Mouse (Mus musculus) limb, embryonic 11.5 days (tissue): ENCODE data around the gene Pfkm. TPM values are rescaled to one million over a fixed set of nuclear protein-coding genes. Genes with fewer than 3 reads are reported as not detected.

Source experiments
- ATAC-seq: fragments of 200-750 bp; cut with Nextera tagmentation; 2 replicates; pipeline ENCODE4 v1.8.0; 2017; ENCODE audit warnings: low read depth; ENCODE audit not compliant: insufficient number of reproducible peaks, low FRiP score, low TSS enrichment
- DNase-seq: peaks from one replicate; pipeline ENCODE4 v3.0.0-alpha.2; 2015; ENCODE audit warnings: low spot score
- H3K27ac ChIP-seq: fragments of 300-500 bp; sonication (generic); replicated peaks from 2 replicates; pipeline ENCODE4 v1.5.1; 2014; ENCODE audit warnings: low read depth, mild to moderate bottlenecking, low read length
- H3K27me3 ChIP-seq: fragments of 300-500 bp; sonication (generic); 2 replicates; pipeline ENCODE4 v1.6.1; 2014; ENCODE audit warnings: mild to moderate bottlenecking, low read length, mixed read lengths; ENCODE audit not compliant: control insufficient read depth, insufficient read depth
- H3K36me3 ChIP-seq: fragments of 300-500 bp; sonication (generic); 2 replicates; pipeline ENCODE4 v1.6.1; 2014; ENCODE audit warnings: mild to moderate bottlenecking, low read length, moderate library complexity, mixed read lengths; ENCODE audit not compliant: control insufficient read depth, insufficient read depth
- H3K4me1 ChIP-seq: fragments of 300-500 bp; sonication (generic); 2 replicates; pipeline ENCODE4 v1.6.1; 2014; ENCODE audit warnings: low read length, mixed read lengths; ENCODE audit not compliant: control insufficient read depth, insufficient read depth
- H3K4me2 ChIP-seq: fragments of 300-500 bp; sonication (generic); 2 replicates; pipeline ENCODE4 v1.6.1; 2014; ENCODE audit warnings: low read depth, mild to moderate bottlenecking, moderate library complexity; ENCODE audit not compliant: severe bottlenecking
- H3K4me3 ChIP-seq: fragments of 300-500 bp; sonication (generic); 2 replicates; pipeline ENCODE4 v1.5.1; 2014; ENCODE audit warnings: low read depth, low read length
- H3K9ac ChIP-seq: fragments of 300-500 bp; sonication (generic); 2 replicates; pipeline ENCODE4 v1.6.1; 2014; ENCODE audit warnings: mild to moderate bottlenecking, low read length
- H3K9me3 ChIP-seq: fragments of 300-500 bp; sonication (generic); 2 replicates; pipeline ENCODE4 v1.6.1; 2016; ENCODE audit warnings: low read length; ENCODE audit not compliant: control insufficient read depth
- WGBS: fragments of 180-500 bp; shearing (Covaris S2); extraction: QIAGEN DNeasy Blood & Tissue Kit; methylation state at CpG from one replicate; pipeline ENCODE4 v1.1.7; 2014; 5-methylcytosine and 5-hydroxymethylcytosine counted together
- polyA plus RNA-seq: library from polyadenylated mRNA; unstranded; fragments of >200 nt; fragmentation: Nextera tagmentation; extraction: Ambion mirVana; gene quantifications from 2 replicates; pipeline ENCODE4 v1.2.1, GENCODE M21; 2014

Pfkm gene
- polyA plus RNA-seq, 1 experiment from 2014 or later: 39.7 TPM

DNA sequence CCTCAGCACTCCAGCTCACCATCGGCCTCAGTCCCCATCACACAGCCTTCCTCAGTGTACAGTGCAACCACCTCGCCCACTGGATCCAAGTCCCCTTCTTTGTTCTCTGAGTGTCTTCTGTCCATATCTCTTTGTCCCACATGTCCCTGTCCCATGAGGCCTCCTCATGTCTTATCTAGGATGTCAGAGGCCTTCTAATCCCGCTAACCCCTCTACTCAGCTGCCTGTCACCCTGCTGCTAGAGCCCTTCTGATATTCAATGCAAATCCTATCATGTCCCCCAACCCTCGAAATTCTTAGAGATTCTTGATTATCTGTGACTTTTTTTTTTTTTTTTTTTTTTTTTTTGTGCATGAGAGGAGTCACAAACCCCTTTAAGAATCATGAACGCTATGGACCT lies 23.9 kb downstream of the Pfkm start:
- no peaks in the 10 kb centered on the region for H3K4me1 ChIP-seq
- ATAC-seq (no peak), DNase-seq (no peak)
- no peaks in the 10 kb centered on the region for H3K27me3 ChIP-seq
- peaks cover 4% of the 10 kb centered on the region; the same call in 1 of the 2 replicates for H3K36me3 ChIP-seq
- no peak overlapping the region for H3K4me2 ChIP-seq
- H3K27ac ChIP-seq: no peak overlapping the region
- WGBS: 90% methylated on average over 5 of the region's 5 CpGs
- no peak overlapping the region for H3K4me3 ChIP-seq
- H3K9me3 ChIP-seq: no peaks in the 10 kb centered on the region
- H3K9ac ChIP-seq: no peak overlapping the region

- H3K9me3 ChIP-seq: no peaks in the 10 kb centered on the region
- WGBS: 89% methylated on average over 12 of the region's 12 CpGs
- no peak for ATAC-seq
These were observed 27.0 kb downstream of the Pfkm start for GRCm38 (mm10) chr15:98119363-98119762.

GRCm38 (mm10) chr15:98120831-98121230 lies 28.4 kb downstream of the Pfkm start:
- H3K9me3 ChIP-seq: no peaks in the 10 kb centered on the region
- ATAC-seq (no peak), DNase-seq (no peak)
- peaks cover 8% of the 10 kb centered on the region for H3K36me3 ChIP-seq
- H3K4me1 ChIP-seq: no peaks in the 10 kb centered on the region
- H3K4me3 ChIP-seq: no peak overlapping the region
- no peaks in the 10 kb centered on the region for H3K27me3 ChIP-seq
- no peak overlapping the region for H3K4me2 ChIP-seq
- WGBS: 92% methylated on average over 20 of the region's 20 CpGs
- no peak overlapping the region for H3K9ac ChIP-seq
- H3K27ac ChIP-seq: no peak overlapping the region

More at GRCm38 (mm10) chr15:98119363-98119762, 27.0 kb downstream of the Pfkm start:
- DNase-seq: no peak
- Histone ChIP-seq H3K9ac (no peak overlapping the region), H3K4me3 (no peak overlapping the region), H3K4me1 (no peaks in the 10 kb centered on the region), H3K27ac (no peak overlapping the region), H3K4me2 (no peak overlapping the region), H3K36me3 (peaks cover 7% of the 10 kb centered on the region), H3K27me3 (no peaks in the 10 kb centered on the region)

- ATAC-seq: no peak
- 92% methylated on average over 4 of the region's 4 CpGs for WGBS
- no peak for DNase-seq
- H3K9ac ChIP-seq: no peak overlapping the region
- H3K27ac ChIP-seq: no peak overlapping the region
- no peak overlapping the region for H3K4me2 ChIP-seq
- H3K9me3 ChIP-seq: no peaks in the 10 kb centered on the region
- H3K4me1 ChIP-seq: no peaks in the 10 kb centered on the region
- H3K4me3 ChIP-seq: no peak overlapping the region
- H3K36me3 ChIP-seq: peaks cover 13% of the 10 kb centered on the region
- H3K27me3 ChIP-seq: no peaks in the 10 kb centered on the region
These were observed 38.6 kb downstream of the Pfkm start for GRCm38 (mm10) chr15:98131001-98131400.

GRCm38 (mm10) chr15:98131451-98131850 lies 39.1 kb downstream of the Pfkm start:
- H3K9ac ChIP-seq: no peak overlapping the region
- 96% methylated on average over 7 of the region's 7 CpGs for WGBS
- H3K36me3 ChIP-seq: peaks cover 9% of the 10 kb centered on the region; the same call in 1 of the 2 replicates
- no peak overlapping the region for H3K4me2 ChIP-seq
- no peaks in the 10 kb centered on the region for H3K9me3 ChIP-seq
- H3K27ac ChIP-seq: no peak overlapping the region
- no peaks in the 10 kb centered on the region for H3K4me1 ChIP-seq
- no peak for DNase-seq
- H3K27me3 ChIP-seq: no peaks in the 10 kb centered on the region
- ATAC-seq: no peak
- H3K4me3 ChIP-seq: no peak overlapping the region

GRCm38 (mm10) chr15:98131942-98132655 lies 39.7 kb downstream of the Pfkm start:
- ATAC-seq: no peak
- Histone ChIP-seq H3K27me3 (no peaks in the 10 kb centered on the region), H3K27ac (no peak overlapping the region), H3K4me3 (no peak overlapping the region), H3K36me3 (peaks cover 9% of the 10 kb centered on the region; the same call in 1 of the 2 replicates), H3K9me3 (no peaks in the 10 kb centered on the region), H3K9ac (no peak overlapping the region), H3K4me2 (no peak overlapping the region), H3K4me1 (no peaks in the 10 kb centered on the region)
- WGBS: 90% methylated on average over 15 of the region's 15 CpGs
- DNase-seq: no peak

- Histone ChIP-seq H3K9ac (no peak overlapping the region), H3K27ac (no peak overlapping the region), H3K27me3 (no peaks in the 10 kb centered on the region), H3K4me2 (no peak overlapping the region), H3K36me3 (peaks cover 9% of the 10 kb centered on the region; the same call in 1 of the 2 replicates), H3K4me3 (no peak overlapping the region), H3K4me1 (no peaks in the 10 kb centered on the region), H3K9me3 (no peaks in the 10 kb centered on the region)
- WGBS: 92% methylated on average over 3 of the region's 3 CpGs
- no peak for DNase-seq
- ATAC-seq: no peak
These were observed 41.1 kb downstream of the Pfkm start for GRCm38 (mm10) chr15:98133471-98133870.

- peaks cover 6% of the 10 kb centered on the region; the same call in 1 of the 2 replicates for H3K36me3 ChIP-seq
- no peak for DNase-seq
- H3K4me3 ChIP-seq: no peak overlapping the region
- H3K27ac ChIP-seq: no peak overlapping the region
- H3K4me1 ChIP-seq: no peaks in the 10 kb centered on the region
- no peak for ATAC-seq
- H3K27me3 ChIP-seq: no peaks in the 10 kb centered on the region
- WGBS: 95% methylated on average over 4 of the region's 4 CpGs
- H3K9me3 ChIP-seq: no peaks in the 10 kb centered on the region
- no peak overlapping the region for H3K4me2 ChIP-seq
- no peak overlapping the region for H3K9ac ChIP-seq
These were observed 41.6 kb downstream of the Pfkm start for GRCm38 (mm10) chr15:98134034-98134433.

- H3K36me3 ChIP-seq: peaks cover 6% of the 10 kb centered on the region; the same call in 1 of the 2 replicates
- WGBS: 88% methylated on average over 3 of the region's 3 CpGs
- no peak overlapping the region for H3K4me3 ChIP-seq
- no peaks in the 10 kb centered on the region for H3K9me3 ChIP-seq
- H3K27me3 ChIP-seq: no peaks in the 10 kb centered on the region
- ATAC-seq (no peak), DNase-seq (no peak)
- H3K27ac ChIP-seq: no peak overlapping the region
- H3K9ac ChIP-seq: no peak overlapping the region
- H3K4me2 ChIP-seq: no peak overlapping the region
- H3K4me1 ChIP-seq: no peaks in the 10 kb centered on the region
These were observed 42.3 kb downstream of the Pfkm start for GRCm38 (mm10) chr15:98134666-98135065.
